Mouse (Mus musculus): ENCODE results near the gene Thpo.

DNA sequence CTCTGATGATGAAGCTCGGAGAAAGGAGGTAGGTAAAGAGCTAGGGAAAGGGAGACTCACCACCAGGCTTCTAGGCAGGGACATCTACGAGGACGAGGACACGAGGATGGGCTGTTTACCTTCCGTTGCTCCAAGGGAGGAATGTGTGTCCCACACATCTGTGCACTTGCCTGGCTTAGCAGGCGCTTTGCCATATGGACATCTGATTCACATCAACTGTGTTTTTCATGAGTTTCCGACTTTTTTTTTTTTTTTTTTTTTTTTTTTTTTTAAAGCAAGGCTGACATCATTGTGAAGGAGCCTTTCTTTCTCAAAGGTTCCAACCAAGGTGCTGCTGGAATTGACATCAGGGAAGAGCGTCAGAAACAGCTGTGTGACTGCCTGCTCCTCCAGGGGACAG is 16.2 kb upstream of the Thpo start:
- no peak for TF ChIP-seq CEBPB (IDR thresholded peaks at IDR 0.05; ENCODE audit: low read depth)
- TF ChIP-seq CTCF (IDR thresholded peaks at IDR 0.05; ENCODE audit: control insufficient read depth, insufficient read depth, insufficient read length) = no peak
- no peak for TF ChIP-seq USF1 (IDR thresholded peaks at IDR 0.05; ENCODE audit: low read depth)

Data from C2C12 (cell line).